Mouse (Mus musculus) CH12.LX (cell line): Measurements from ENCODE around the gene Bend3. TPM values are rescaled to one million over a fixed set of nuclear protein-coding genes. Genes with fewer than 3 reads are reported as not detected.

ENCODE experiments used
- DNase-seq: peaks from one replicate; pipeline ENCODE4 v3.0.0-alpha.2; 2013; ENCODE audit errors: extremely low read depth
- H3K27ac ChIP-seq: 2 replicates; pipeline ENCODE4 v1.5.1; 2012; ENCODE audit warnings: low read depth, mild to moderate bottlenecking, control low read depth, moderate library complexity; ENCODE audit not compliant: insufficient read depth
- H3K27me3 ChIP-seq: replicated peaks from 2 replicates; pipeline ENCODE3; 2012; ENCODE audit warnings: inconsistent platforms
- H3K36me3 ChIP-seq, 2 experiments: replicated peaks in 1 of 2; 2 replicates each; pipeline versions ENCODE3 to v1.6.1; 2012; ENCODE audit warnings: inconsistent platforms in 1 of 2, low read length in 1 of 2, mild to moderate bottlenecking in 1 of 2, mixed read lengths in 1 of 2, moderate library complexity in 1 of 2; ENCODE audit not compliant: control insufficient read depth in 1 of 2, insufficient read depth in 1 of 2
- H3K4me1 ChIP-seq, 2 experiments: 2 replicates each; pipeline ENCODE4 v1.6.1; 2012; ENCODE audit warnings: inconsistent platforms in 1 of 2, moderate library complexity in 1 of 2; ENCODE audit not compliant: insufficient read depth in 2 of 2, control insufficient read depth in 1 of 2
- H3K4me2 ChIP-seq: 2 replicates; pipeline ENCODE4 v1.6.1; 2012; ENCODE audit warnings: low read depth, mild to moderate bottlenecking, control low read depth; ENCODE audit not compliant: poor library complexity, insufficient read depth, severe bottlenecking
- H3K4me3 ChIP-seq, 3 experiments: fragments of 150-350 bp in 1 of 3; sonication (generic) in 1 of 3; replicated peaks in 1 of 3; 2 replicates each; pipeline versions ENCODE3 to v1.5.1; 2011 to 2012; ENCODE audit warnings: low read depth in 2 of 3, low read length in 2 of 3, mild to moderate bottlenecking in 2 of 3, moderate library complexity in 2 of 3, control low read depth in 1 of 3, improper control_type of control experiment in 1 of 3, inconsistent platforms in 1 of 3, mixed read lengths in 1 of 3; ENCODE audit not compliant: poor library complexity in 1 of 3
- H3K79me2 ChIP-seq: replicated peaks from 2 replicates; pipeline ENCODE4 v1.6.1; 2012; ENCODE audit warnings: mild to moderate bottlenecking, moderate library complexity; ENCODE audit not compliant: control insufficient read depth, poor library complexity, insufficient read depth, severe bottlenecking; ENCODE audit errors: extremely low read depth
- H3K9ac ChIP-seq: 2 replicates; pipeline ENCODE4 v1.6.1; 2012; ENCODE audit warnings: low read depth, mild to moderate bottlenecking, control low read depth, moderate library complexity; ENCODE audit not compliant: insufficient read depth
- H3K9me3 ChIP-seq: replicated peaks from 2 replicates; pipeline ENCODE3; 2012; ENCODE audit warnings: low read length, inconsistent platforms, mixed read lengths
- BHLHE40 ChIP-seq: IDR thresholded peaks from 2 replicates; pipeline ENCODE4 v1.6.1; 2011; ENCODE audit warnings: mild to moderate bottlenecking, low read depth, low read length, improper control_type of control experiment
- CHD1 ChIP-seq: IDR thresholded peaks from 2 replicates; pipeline ENCODE4 v1.6.1; 2012; ENCODE audit warnings: low read depth, low read length, improper control_type of control experiment, inconsistent platforms
- CHD2 ChIP-seq: IDR thresholded peaks from 2 replicates; pipeline ENCODE4 v1.6.1; 2011; ENCODE audit warnings: low read length, improper control_type of control experiment
- CTCF ChIP-seq, 2 experiments: IDR thresholded peaks in 1 of 2; conservative IDR thresholded peaks in 1 of 2; 2 replicates each; pipeline ENCODE4 v1.5.1; 2011 to 2012; ENCODE audit warnings: low read depth in 2 of 2, low read length in 2 of 2, improper control_type of control experiment in 1 of 2, inconsistent platforms in 1 of 2, mild to moderate bottlenecking in 1 of 2, moderate library complexity in 1 of 2
- ELF1 ChIP-seq: IDR thresholded peaks from 2 replicates; pipeline ENCODE4 v1.6.1; 2014; ENCODE audit warnings: low read depth, mild to moderate bottlenecking, inconsistent platforms, low read length, improper control_type of control experiment
- ETS1 ChIP-seq: conservative IDR thresholded peaks from 2 replicates; pipeline ENCODE4 v1.6.1; 2012; ENCODE audit warnings: low read depth, mild to moderate bottlenecking, inconsistent platforms, low read length, improper control_type of control experiment, moderate library complexity
- GABPA ChIP-seq: IDR thresholded peaks from 2 replicates; pipeline ENCODE4 v1.6.1; 2012; ENCODE audit warnings: low read depth, low read length, improper control_type of control experiment, inconsistent platforms; ENCODE audit not compliant: insufficient replicate concordance
- JUN ChIP-seq: IDR thresholded peaks from 2 replicates; pipeline ENCODE4 v1.6.1; 2011; ENCODE audit warnings: low read depth, mild to moderate bottlenecking, low read length, improper control_type of control experiment, moderate library complexity; ENCODE audit not compliant: insufficient read depth
- MAFK ChIP-seq: IDR thresholded peaks from 2 replicates; pipeline ENCODE4 v1.6.1; 2011; ENCODE audit warnings: low read length, improper control_type of control experiment; ENCODE audit not compliant: insufficient replicate concordance
- MAX ChIP-seq: IDR thresholded peaks from 2 replicates; pipeline ENCODE4 v1.6.1; 2011; ENCODE audit warnings: low read length, improper control_type of control experiment
- MYC ChIP-seq: IDR thresholded peaks from 2 replicates; pipeline ENCODE4 v1.6.1; 2011; ENCODE audit warnings: low read depth, mild to moderate bottlenecking, improper control_type of control experiment, low read length
- NRF1 ChIP-seq: IDR thresholded peaks from 2 replicates; pipeline ENCODE4 v1.6.1; 2014; ENCODE audit warnings: low read depth, mild to moderate bottlenecking, inconsistent platforms, low read length, improper control_type of control experiment, moderate library complexity
- POLR2A ChIP-seq: IDR thresholded peaks from 2 replicates; pipeline ENCODE4 v1.6.1; 2011; ENCODE audit warnings: low read depth, mild to moderate bottlenecking, improper control_type of control experiment, low read length
- RAD21 ChIP-seq: IDR thresholded peaks from 2 replicates; pipeline ENCODE4 v1.6.1; 2011; ENCODE audit warnings: low read depth, mild to moderate bottlenecking, low read length, improper control_type of control experiment, moderate library complexity
- RCOR1 ChIP-seq: conservative IDR thresholded peaks from 2 replicates; pipeline ENCODE4 v1.6.1; 2012; ENCODE audit warnings: low read depth, mild to moderate bottlenecking, inconsistent platforms, low read length, improper control_type of control experiment
- TBP ChIP-seq: conservative IDR thresholded peaks from 2 replicates; pipeline ENCODE4 v1.6.1; 2011; ENCODE audit warnings: low read depth, low read length, improper control_type of control experiment
- TCF12 ChIP-seq: IDR thresholded peaks from 2 replicates; pipeline ENCODE4 v1.6.1; 2014; ENCODE audit warnings: low read depth, mild to moderate bottlenecking, inconsistent platforms, low read length, improper control_type of control experiment
- UBTF ChIP-seq: IDR thresholded peaks from 2 replicates; pipeline ENCODE4 v1.6.1; 2012; ENCODE audit warnings: low read depth, mild to moderate bottlenecking, inconsistent platforms, low read length, improper control_type of control experiment, moderate library complexity
- USF1 ChIP-seq: IDR thresholded peaks from 2 replicates; pipeline ENCODE4 v1.6.1; 2014; ENCODE audit warnings: low read depth, mild to moderate bottlenecking, inconsistent platforms, low read length, improper control_type of control experiment
- ZC3H11A ChIP-seq: IDR thresholded peaks from 2 replicates; pipeline ENCODE4 v1.6.1; 2012; ENCODE audit warnings: low read depth, mild to moderate bottlenecking, inconsistent platforms, low read length, improper control_type of control experiment
- ZMIZ1 ChIP-seq: IDR thresholded peaks from 2 replicates; pipeline ENCODE4 v1.6.1; 2012; ENCODE audit warnings: low read depth, mild to moderate bottlenecking, inconsistent platforms, low read length, improper control_type of control experiment
- ZNF384 ChIP-seq: IDR thresholded peaks from 2 replicates; pipeline ENCODE4 v1.6.1; 2012; ENCODE audit warnings: low read depth, low read length, improper control_type of control experiment, inconsistent platforms
- dilution Hi-C: fragments of 300-500 bp; cut with MboI; formaldehyde crosslinking; loops from 2 replicates; pipeline ENCODE4 v1.14.3; 2020; ENCODE audit warnings: low sequenced_read_pairs; ENCODE audit not compliant: extremely low pct_unique_long_range_greater_than_20kb, extremely low pct_ligation_motif_present
- in situ Hi-C: fragments of 300-500 bp; cut with MboI; formaldehyde crosslinking; loops from 3 replicates; pipeline ENCODE4 v1.14.3; 2019; ENCODE audit warnings: low sequenced_read_pairs, low pct_ligation_motif_present, low pct_unique_long_range_greater_than_20kb, mixed read lengths
- polyA plus RNA-seq: library from polyadenylated mRNA; unstranded; fragments of >175 nt; gene quantifications from 2 replicates; pipeline ENCODE4 v1.2.1, GENCODE M21; 2012; ENCODE audit warnings: low read depth; ENCODE audit not compliant: insufficient read length
- total RNA-seq, 2 experiments: library from RNA; depleted of rRNA; stranded (reverse); fragments of 300-350 nt in 1 of 2; fragments of >200 nt in 1 of 2; gene quantifications; 2 replicates each; pipeline ENCODE4 v1.2.3; 2012 to 2014

Bend3 gene
- total and polyA plus RNA-seq, 3 experiments, result 7.4 to 18.9 (median 8.7) TPM

- H3K79me2 ChIP-seq, result no peaks in the 10 kb centered on the region
- H3K27ac ChIP-seq, result no peak overlapping the region
- peaks cover 2% of the 10 kb centered on the region for H3K9me3 ChIP-seq
- no peak overlapping the region for H3K4me2 ChIP-seq
- dilution Hi-C loops (no loop called here), in situ Hi-C loops (no loop called here)
- TF ChIP-seq TCF12 (no peak), RCOR1 (no peak), MYC (no peak), GABPA (no peak), POLR2A (no peak), MAX (no peak)
- H3K4me3 ChIP-seq, result no peak overlapping the region
- no peak overlapping the region for H3K9ac ChIP-seq
- H3K36me3 ChIP-seq, result peaks cover 0 to 7% of the 10 kb centered on the region in 2 experiments
- no peaks in the 10 kb centered on the region for H3K4me1 ChIP-seq
- no peaks in the 10 kb centered on the region for H3K27me3 ChIP-seq
- no peak for DNase-seq
These were observed 39.1 kb upstream of the Bend3 start for GRCm38 (mm10) chr10:43439492-43439941.

GRCm38 (mm10) chr10:43440050-43440449 is 38.6 kb upstream of the Bend3 start:
- TF ChIP-seq UBTF (no peak), TBP (no peak), BHLHE40 (no peak), CHD2 (no peak), ZC3H11A (no peak), ELF1 (no peak), ZMIZ1 (no peak), RAD21 (no peak), MYC (no peak), ETS1 (no peak), GABPA (no peak), ZNF384 (no peak), TCF12 (no peak), CHD1 (no peak), USF1 (no peak), MAFK (no peak), NRF1 (no peak), MAX (no peak), JUN (no peak), CTCF (conservative IDR thresholded peaks at IDR 0.05 in 1 of 2, IDR thresholded peaks at IDR 0.05 in 1 of 2; ENCODE audit: low read depth in 2 of 2, low read length in 2 of 2) (no peak)
- Histone ChIP-seq H3K9me3 (peaks cover 2% of the 10 kb centered on the region), H3K79me2 (no peaks in the 10 kb centered on the region), H3K4me2 (no peak overlapping the region), H3K4me3 (no peak overlapping the region), H3K27ac (no peak overlapping the region), H3K9ac (no peak overlapping the region), H3K36me3 (peaks cover 0 to 7% of the 10 kb centered on the region in 2 experiments), H3K27me3 (no peaks in the 10 kb centered on the region), H3K4me1 (no peaks in the 10 kb centered on the region)
- DNase-seq, result no peak
- in situ Hi-C loops, result no loop called here
- dilution Hi-C loops, result no loop called here
